Mouse (Mus musculus) adrenal gland, postnatal 10 days (tissue): ENCODE results near the gene Vnn1. TPM values are rescaled to one million over a fixed set of nuclear protein-coding genes. Genes with fewer than 3 reads are reported as not detected.

Experiments used
- total RNA-seq, 2 experiments: library from RNA; stranded (reverse); gene quantifications; 2 replicates each; pipeline ENCODE4 v1.2.3; 2021

The Vnn1 gene
- total RNA-seq, 2 experiments from 2014 or later = 23.2 to 27.0 TPM

Other genes starting within 250 kb of the Vnn1 start
- 100 to 1,000 TPM; 477 to 532 TPM for gene Rps12, start 107.4 kb upstream of the Vnn1 start, total RNA-seq
- gene Slc18b1, start 97.7 kb upstream of the Vnn1 start, total RNA-seq = 10 to 100 TPM; 24.8 to 34.7 TPM
- gene Vnn3, start 43.2 kb upstream of the Vnn1 start, total RNA-seq = 10 to 100 TPM; 23.1 to 37.7 TPM
- gene Taar1, start 25.7 kb downstream of the Vnn1 start, total RNA-seq = not detected
- not detected for gene Taar2, start 43.9 kb downstream of the Vnn1 start, total RNA-seq
- gene Taar3, start 54.9 kb downstream of the Vnn1 start, total RNA-seq = not detected
- gene Taar4, start 65.8 kb downstream of the Vnn1 start, total RNA-seq = not detected
- gene Taar5, start 76.0 kb downstream of the Vnn1 start, total RNA-seq = not detected
- not detected for gene Taar6, start 91.0 kb downstream of the Vnn1 start, total RNA-seq
- not detected for gene Taar7a, start 98.8 kb downstream of the Vnn1 start, total RNA-seq
- gene Taar7b, start 105.3 kb downstream of the Vnn1 start, total RNA-seq = not detected
- not detected for gene Taar7d, start 132.5 kb downstream of the Vnn1 start, total RNA-seq
- gene Taar7e, start 142.9 kb downstream of the Vnn1 start, total RNA-seq = not detected
- gene Taar7f, start 154.8 kb downstream of the Vnn1 start, total RNA-seq = not detected
- not detected for gene Taar8a, start 181.8 kb downstream of the Vnn1 start, total RNA-seq
- gene Taar8b, start 197.6 kb downstream of the Vnn1 start, total RNA-seq = not detected
- not detected for gene Taar8c, start 207.2 kb downstream of the Vnn1 start, total RNA-seq
- gene Taar9, start 214.8 kb downstream of the Vnn1 start, total RNA-seq = not detected